Mouse (Mus musculus) spleen, adult 2 months (tissue): ENCODE results near the gene Awat1.

ENCODE experiments used
- CTCF ChIP-seq: fragments of 200-500 bp; IDR thresholded peaks from 2 replicates; pipeline ENCODE4 v1.5.1; 2011; ENCODE audit warnings: mild to moderate bottlenecking, inconsistent platforms; ENCODE audit not compliant: insufficient read depth, insufficient read length, insufficient replicate concordance; ENCODE audit errors: extremely low read depth
- POLR2A ChIP-seq: fragments of 200-500 bp; IDR thresholded peaks from 2 replicates; pipeline ENCODE4 v1.6.1; 2011; ENCODE audit warnings: low read depth, low read length, inconsistent platforms

DNA sequence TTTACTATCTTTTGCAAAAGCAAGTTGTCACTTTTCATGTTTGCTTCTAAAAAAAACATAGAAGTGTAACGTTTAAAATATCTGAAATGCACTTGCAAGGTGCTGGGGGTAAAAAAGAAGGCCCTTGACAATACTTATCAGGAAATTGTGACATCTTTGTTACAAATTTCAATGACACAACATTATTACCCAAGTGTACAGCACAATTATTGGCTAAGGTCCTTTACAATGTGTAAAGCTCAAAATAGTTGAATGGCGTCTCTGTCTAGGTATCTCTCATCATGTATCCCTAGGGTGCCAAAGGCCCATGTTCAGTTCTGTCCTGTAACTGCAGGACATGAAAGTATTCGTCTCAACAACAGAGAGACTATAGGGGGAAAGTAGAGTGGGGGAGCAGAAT, 16.0 kb upstream of the Awat1 start:
- no peak for TF ChIP-seq CTCF
- no peak for TF ChIP-seq POLR2A
